Mouse (Mus musculus): ENCODE data around the gene Uhrf1bp1l. TPM values are rescaled to one million over a fixed set of nuclear protein-coding genes. Genes with fewer than 3 reads are reported as not detected.
"Not testable (repeated sequence)": the region's sequence is repeated elsewhere in the genome, so short reads cannot be mapped to it uniquely, and the experiment has no call there.

Uhrf1bp1l gene
- 10 to 100 TPM; 87.6 to 92.0 TPM for total RNA-seq (2021)

GRCm38 (mm10) chr10:89744871-89745665 lies at the start of gene Uhrf1bp1l:
TSS of gene Uhrf1bp1l (plus strand) at chr10:89744991.
- intact Hi-C loops (cut with DNase I): no loop called here
- peak; percentile 87 to 88 for DNase-seq (ENCODE audit: low spot score in 2 of 2)

- DNase-seq (ENCODE audit: low spot score in 2 of 2): no peak
- intact Hi-C loops (cut with DNase I): no loop called here
Measured at GRCm38 (mm10) chr10:89695194-89695911, 49.4 kb upstream of the Uhrf1bp1l start.

DNA sequence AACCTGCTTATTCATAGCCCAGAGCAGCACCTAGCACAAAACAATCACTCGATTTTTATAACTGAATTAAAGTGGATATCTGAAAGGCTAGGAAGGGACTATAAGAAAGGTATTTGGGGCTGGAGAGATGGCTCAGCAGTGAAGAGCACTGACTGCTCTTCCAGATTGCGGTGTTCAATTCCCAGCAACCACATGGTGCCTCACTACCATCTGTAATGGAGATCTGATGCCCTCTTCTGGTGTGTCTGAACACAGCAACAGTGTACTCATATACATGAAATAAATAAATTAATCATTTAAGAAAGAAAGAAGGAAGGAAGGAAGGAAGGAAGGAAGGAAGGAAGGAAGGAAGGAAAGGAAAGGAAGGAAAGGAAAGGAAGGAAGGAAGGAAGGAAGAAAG lies 48.5 kb upstream of the Uhrf1bp1l start:
- intact Hi-C loops (cut with DNase I): not testable (repeated sequence)
- DNase-seq (ENCODE audit: low spot score in 2 of 2): peak in 1 of 2 experiments; percentile 23

- intact Hi-C loops (cut with DNase I): no loop called here
- DNase-seq (ENCODE audit: low spot score in 2 of 2): no peak
Measured at GRCm38 (mm10) chr10:89697956-89698355, 46.8 kb upstream of the Uhrf1bp1l start.

- intact Hi-C loops (cut with DNase I): no loop called here
- no peak for DNase-seq (ENCODE audit: low spot score in 2 of 2)
Measured at GRCm38 (mm10) chr10:89703042-89703441, 41.7 kb upstream of the Uhrf1bp1l start.

GRCm38 (mm10) chr10:89707397-89707796 lies 37.4 kb upstream of the Uhrf1bp1l start:
- DNase-seq (ENCODE audit: low spot score in 2 of 2): no peak

GRCm38 (mm10) chr10:89708720-89709119 lies 36.1 kb upstream of the Uhrf1bp1l start:
- intact Hi-C loops (cut with DNase I): no loop called here
- DNase-seq (ENCODE audit: low spot score in 2 of 2): no peak

More at GRCm38 (mm10) chr10:89707397-89707796, 37.4 kb upstream of the Uhrf1bp1l start:
- intact Hi-C loops (cut with DNase I): no loop called here

DNA sequence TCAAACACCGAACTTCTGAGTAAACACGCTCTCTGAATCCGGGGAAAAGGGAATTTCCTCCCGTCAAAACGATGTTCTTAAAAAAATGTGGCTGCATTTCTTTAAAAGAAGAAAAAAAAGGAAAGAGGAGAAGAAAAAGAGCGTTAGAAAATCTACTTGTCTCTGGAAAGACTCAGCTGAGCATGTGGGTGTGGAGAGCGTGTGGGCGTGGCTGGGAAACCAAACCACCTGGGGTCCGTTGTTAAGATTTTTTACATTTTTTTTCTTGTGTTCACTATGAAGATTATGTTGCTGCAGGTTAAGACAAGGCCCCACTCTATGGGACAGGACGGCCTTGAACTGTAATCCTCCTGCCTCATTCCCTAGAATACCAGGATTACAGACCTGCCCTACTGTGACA lies 29.9 kb upstream of the Uhrf1bp1l start:
- intact Hi-C loops (cut with DNase I): no loop called here
- peak in 1 of 2 experiments; percentile 62 for DNase-seq (ENCODE audit: low spot score in 2 of 2)

DNA sequence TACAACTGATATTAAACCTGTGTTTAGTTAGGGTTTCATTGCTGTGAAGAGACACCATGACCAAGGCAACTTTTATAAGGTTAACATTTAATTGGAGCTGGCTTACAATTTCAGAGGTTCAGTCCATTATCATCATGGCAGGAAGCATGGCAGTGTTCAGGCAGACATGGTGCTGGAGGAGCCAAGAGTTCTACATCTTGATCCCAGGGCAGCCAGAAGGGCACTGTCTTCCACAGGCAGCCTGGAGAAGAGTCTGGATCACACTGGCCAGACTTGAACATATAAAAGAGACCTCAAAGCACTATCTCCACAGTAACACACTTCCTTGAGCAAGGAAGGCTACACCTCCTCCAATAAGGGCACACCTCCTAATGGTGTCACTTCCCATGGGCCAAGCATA lies 24.5 kb upstream of the Uhrf1bp1l start:
- intact Hi-C loops (cut with DNase I): no loop called here
- no peak for DNase-seq (ENCODE audit: low spot score in 2 of 2)

GRCm38 (mm10) chr10:89720796-89721195 lies 24.0 kb upstream of the Uhrf1bp1l start:
- DNase-seq (ENCODE audit: low spot score in 2 of 2): no peak
- intact Hi-C loops (cut with DNase I): no loop called here

DNA sequence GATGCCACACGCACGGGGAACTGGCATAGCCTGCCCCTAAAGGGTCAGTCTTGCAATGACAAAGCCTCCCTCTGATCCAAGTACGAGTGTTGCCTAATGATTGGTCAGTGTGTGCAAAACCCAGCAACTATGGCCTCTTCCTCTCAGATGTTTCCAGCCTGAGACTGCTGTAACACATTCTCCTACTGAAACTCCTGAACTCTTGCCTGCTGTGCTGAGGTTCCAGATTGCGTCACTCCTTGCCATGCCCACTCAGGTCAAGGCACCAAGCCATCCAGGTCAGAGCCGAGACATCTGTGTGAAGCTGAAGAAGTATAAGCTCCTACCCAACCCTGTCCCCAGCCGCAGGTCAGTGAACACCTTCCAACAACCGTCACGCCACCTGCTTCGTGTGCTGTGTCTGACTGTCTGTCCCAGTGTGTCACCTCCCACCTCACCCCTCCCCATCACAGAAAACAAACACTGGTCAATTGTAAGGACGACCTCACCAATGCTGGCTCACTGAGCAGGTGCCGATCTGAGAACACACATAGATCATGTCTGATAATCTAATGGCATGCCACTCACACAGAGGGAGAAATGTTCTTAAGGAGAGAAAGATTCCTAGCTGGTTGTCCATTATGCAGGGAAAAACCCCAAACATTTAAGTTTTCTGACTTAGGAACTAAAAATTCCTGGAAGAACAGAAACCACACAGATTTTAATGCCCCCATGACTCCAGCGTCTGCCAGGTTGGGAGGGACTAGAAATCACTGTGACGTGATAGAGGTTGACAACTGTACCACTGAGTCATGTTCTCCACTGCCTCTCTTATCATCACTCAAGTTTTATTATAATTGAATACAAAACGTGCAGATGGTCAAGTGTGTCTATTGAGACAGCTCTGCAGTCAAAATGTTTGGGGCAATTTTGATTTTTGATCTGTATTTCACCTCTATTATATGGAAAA lies 22.3 kb upstream of the Uhrf1bp1l start:
- intact Hi-C loops (cut with DNase I): no loop called here
- no peak for DNase-seq (ENCODE audit: low spot score in 2 of 2)

GRCm38 (mm10) chr10:89730386-89730785 lies 14.4 kb upstream of the Uhrf1bp1l start:
- intact Hi-C loops (cut with DNase I): no loop called here
- no peak for DNase-seq (ENCODE audit: low spot score in 2 of 2)

DNA sequence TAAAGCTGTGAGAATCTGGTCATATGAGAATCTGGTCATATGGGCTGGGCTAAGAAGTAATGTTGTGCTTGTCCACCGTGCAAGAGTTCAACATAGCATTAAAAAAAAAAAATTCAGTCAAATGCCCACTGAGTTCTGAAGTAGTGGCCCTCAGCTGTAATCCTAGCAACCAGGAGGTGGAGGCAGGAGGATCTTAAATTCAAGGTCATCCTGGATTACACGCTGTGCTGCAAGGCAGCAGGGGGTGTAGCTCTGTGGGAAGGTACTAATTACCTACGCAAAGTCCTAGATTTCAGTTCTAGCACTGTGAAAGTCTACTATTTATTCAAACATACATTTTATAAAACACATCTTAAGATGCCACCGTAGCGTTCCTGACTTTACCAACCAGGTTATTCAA lies 13.4 kb upstream of the Uhrf1bp1l start:
- no peak for DNase-seq (ENCODE audit: low spot score in 2 of 2)
- intact Hi-C loops (cut with DNase I): no loop called here

DNA sequence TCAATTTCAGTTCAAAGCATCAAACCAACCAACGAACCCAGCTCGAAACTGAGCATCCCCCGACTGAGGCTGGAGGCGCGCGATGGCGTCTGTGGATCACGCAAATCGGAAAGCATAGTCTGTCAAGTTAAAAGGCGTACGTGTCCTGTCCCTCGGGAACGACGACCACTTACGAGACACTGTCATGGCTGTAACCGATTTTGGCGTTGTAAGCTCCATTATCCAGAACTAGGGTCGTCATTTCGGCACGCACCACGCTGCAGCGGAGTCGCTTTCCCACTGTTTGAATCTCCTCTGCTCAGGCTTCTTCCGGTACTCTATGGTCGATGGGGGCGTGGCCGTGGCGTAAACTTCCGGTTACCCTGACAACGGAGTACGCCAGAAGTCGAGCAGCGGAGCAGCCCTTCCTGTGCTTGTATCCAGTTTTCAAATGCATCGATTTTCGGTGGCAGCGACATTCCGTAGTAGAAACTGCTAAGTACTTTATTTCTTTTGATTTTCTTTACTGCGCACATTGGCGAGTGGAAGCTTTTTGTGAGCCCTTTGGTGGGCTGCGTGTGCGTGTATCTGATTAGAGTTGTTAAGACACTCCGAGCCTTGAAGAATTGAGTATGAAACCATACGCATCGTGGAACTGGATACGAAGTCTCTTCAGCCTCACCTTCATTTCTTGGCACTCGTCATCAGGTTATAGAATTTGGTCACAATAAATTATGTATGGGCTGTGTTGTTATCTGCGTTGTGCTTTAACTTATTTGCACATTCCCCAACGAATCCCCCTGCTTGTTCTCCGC lies 12.6 kb upstream of the Uhrf1bp1l start, which contains the start of gene Actr6:
Actr6 (minus strand) TSS at position 295 of the 794 bp plus-strand sequence.
- peak; percentile 93 to 96 for DNase-seq (ENCODE audit: low spot score in 2 of 2)
- intact Hi-C loops (cut with DNase I): no loop called here

GRCm38 (mm10) chr10:89737092-89737491 lies 7.7 kb upstream of the Uhrf1bp1l start:
- DNase-seq (ENCODE audit: low spot score in 2 of 2): no peak
- intact Hi-C loops (cut with DNase I): no loop called here

DNA sequence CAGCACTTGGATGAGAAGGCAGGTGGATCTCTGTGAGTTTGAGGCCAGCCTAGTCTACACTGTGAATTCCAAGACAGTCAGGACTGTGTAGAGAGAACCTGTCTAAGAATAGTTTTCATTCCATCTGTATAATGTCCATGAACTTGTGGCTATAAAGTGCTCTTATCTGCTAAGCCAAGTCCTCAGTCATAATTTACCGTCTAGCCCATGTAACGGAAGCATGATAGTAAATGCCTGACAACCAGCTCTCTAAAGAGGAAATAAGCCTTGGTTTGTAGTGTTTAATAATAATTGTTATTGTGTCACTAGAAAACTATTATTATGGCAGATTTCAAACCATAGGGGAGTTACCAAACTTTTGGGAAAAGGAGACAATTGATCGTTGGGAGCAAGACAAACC lies 6.9 kb upstream of the Uhrf1bp1l start:
- no peak for DNase-seq (ENCODE audit: low spot score in 2 of 2)
- intact Hi-C loops (cut with DNase I): no loop called here

GRCm38 (mm10) chr10:89738395-89738794 lies 6.4 kb upstream of the Uhrf1bp1l start:
- DNase-seq (ENCODE audit: low spot score in 2 of 2): no peak
- intact Hi-C loops (cut with DNase I): no loop called here

GRCm38 (mm10) chr10:89739703-89740102 lies 5.1 kb upstream of the Uhrf1bp1l start:
- no peak for DNase-seq (ENCODE audit: low spot score in 2 of 2)
- intact Hi-C loops (cut with DNase I): no loop called here

DNA sequence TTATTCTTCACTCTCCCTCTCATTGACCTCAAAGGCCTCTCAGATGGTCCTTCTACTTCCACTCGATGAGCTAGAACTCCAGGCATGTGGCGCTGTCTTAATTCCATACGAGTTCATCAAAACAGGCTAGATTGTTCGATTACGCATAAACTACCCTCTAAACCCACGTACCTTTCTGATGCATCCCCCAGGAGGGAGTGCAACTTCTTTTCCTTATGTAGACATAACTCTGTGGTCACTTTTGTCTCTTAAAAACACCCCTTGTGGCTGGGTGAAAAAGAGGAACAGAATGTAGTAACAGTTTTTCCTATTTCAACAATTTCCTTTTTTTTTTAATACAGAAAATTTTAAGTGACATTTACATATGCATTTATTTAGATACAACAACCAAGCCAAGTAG lies 3.8 kb upstream of the Uhrf1bp1l start:
- DNase-seq (ENCODE audit: low spot score in 2 of 2): no peak
- intact Hi-C loops (cut with DNase I): no loop called here

Data from left cerebral cortex, postnatal 25 days (tissue).